Mouse (Mus musculus) CH12.LX (cell line): ENCODE data around the gene Prr12. TPM values are rescaled to one million over a fixed set of nuclear protein-coding genes. Genes with fewer than 3 reads are reported as not detected.

Experiments used
- DNase-seq: peaks from one replicate; pipeline ENCODE4 v3.0.0-alpha.2; 2013; ENCODE audit errors: extremely low read depth
- H3K27ac ChIP-seq: 2 replicates; pipeline ENCODE4 v1.5.1; 2012; ENCODE audit warnings: low read depth, mild to moderate bottlenecking, control low read depth, moderate library complexity; ENCODE audit not compliant: insufficient read depth
- H3K27me3 ChIP-seq: replicated peaks from 2 replicates; pipeline ENCODE3; 2012; ENCODE audit warnings: inconsistent platforms
- H3K36me3 ChIP-seq, 2 experiments: replicated peaks in 1 of 2; 2 replicates each; pipeline versions ENCODE3 to v1.6.1; 2012; ENCODE audit warnings: inconsistent platforms in 1 of 2, low read length in 1 of 2, mild to moderate bottlenecking in 1 of 2, mixed read lengths in 1 of 2, moderate library complexity in 1 of 2; ENCODE audit not compliant: control insufficient read depth in 1 of 2, insufficient read depth in 1 of 2
- H3K4me1 ChIP-seq, 2 experiments: 2 replicates each; pipeline ENCODE4 v1.6.1; 2012; ENCODE audit warnings: inconsistent platforms in 1 of 2, moderate library complexity in 1 of 2; ENCODE audit not compliant: insufficient read depth in 2 of 2, control insufficient read depth in 1 of 2
- H3K4me2 ChIP-seq: 2 replicates; pipeline ENCODE4 v1.6.1; 2012; ENCODE audit warnings: low read depth, mild to moderate bottlenecking, control low read depth; ENCODE audit not compliant: poor library complexity, insufficient read depth, severe bottlenecking
- H3K4me3 ChIP-seq, 3 experiments: fragments of 150-350 bp in 1 of 3; sonication (generic) in 1 of 3; replicated peaks in 1 of 3; 2 replicates each; pipeline versions ENCODE3 to v1.5.1; 2011 to 2012; ENCODE audit warnings: low read depth in 2 of 3, low read length in 2 of 3, mild to moderate bottlenecking in 2 of 3, moderate library complexity in 2 of 3, control low read depth in 1 of 3, improper control_type of control experiment in 1 of 3, inconsistent platforms in 1 of 3, mixed read lengths in 1 of 3; ENCODE audit not compliant: poor library complexity in 1 of 3
- H3K79me2 ChIP-seq: replicated peaks from 2 replicates; pipeline ENCODE4 v1.6.1; 2012; ENCODE audit warnings: mild to moderate bottlenecking, moderate library complexity; ENCODE audit not compliant: control insufficient read depth, poor library complexity, insufficient read depth, severe bottlenecking; ENCODE audit errors: extremely low read depth
- H3K9ac ChIP-seq: 2 replicates; pipeline ENCODE4 v1.6.1; 2012; ENCODE audit warnings: low read depth, mild to moderate bottlenecking, control low read depth, moderate library complexity; ENCODE audit not compliant: insufficient read depth
- H3K9me3 ChIP-seq: replicated peaks from 2 replicates; pipeline ENCODE3; 2012; ENCODE audit warnings: low read length, inconsistent platforms, mixed read lengths
- CHD1 ChIP-seq: IDR thresholded peaks from 2 replicates; pipeline ENCODE4 v1.6.1; 2012; ENCODE audit warnings: low read depth, low read length, improper control_type of control experiment, inconsistent platforms
- CTCF ChIP-seq, 2 experiments: IDR thresholded peaks in 1 of 2; conservative IDR thresholded peaks in 1 of 2; 2 replicates each; pipeline ENCODE4 v1.5.1; 2011 to 2012; ENCODE audit warnings: low read depth in 2 of 2, low read length in 2 of 2, improper control_type of control experiment in 1 of 2, inconsistent platforms in 1 of 2, mild to moderate bottlenecking in 1 of 2, moderate library complexity in 1 of 2
- E2F4 ChIP-seq: IDR thresholded peaks from 2 replicates; pipeline ENCODE4 v1.6.1; 2011; ENCODE audit warnings: low read depth, low read length, improper control_type of control experiment; ENCODE audit not compliant: insufficient replicate concordance
- ETS1 ChIP-seq: conservative IDR thresholded peaks from 2 replicates; pipeline ENCODE4 v1.6.1; 2012; ENCODE audit warnings: low read depth, mild to moderate bottlenecking, inconsistent platforms, low read length, improper control_type of control experiment, moderate library complexity
- GABPA ChIP-seq: IDR thresholded peaks from 2 replicates; pipeline ENCODE4 v1.6.1; 2012; ENCODE audit warnings: low read depth, low read length, improper control_type of control experiment, inconsistent platforms; ENCODE audit not compliant: insufficient replicate concordance
- MAX ChIP-seq: IDR thresholded peaks from 2 replicates; pipeline ENCODE4 v1.6.1; 2011; ENCODE audit warnings: low read length, improper control_type of control experiment
- MAZ ChIP-seq: IDR thresholded peaks from 2 replicates; pipeline ENCODE4 v1.6.1; 2012; ENCODE audit warnings: low read depth, mild to moderate bottlenecking, inconsistent platforms, low read length, improper control_type of control experiment, moderate library complexity
- MEF2A ChIP-seq: IDR thresholded peaks from 2 replicates; pipeline ENCODE4 v1.6.1; 2014; ENCODE audit warnings: low read depth, mild to moderate bottlenecking, inconsistent platforms, low read length, improper control_type of control experiment, borderline replicate concordance
- MYC ChIP-seq: IDR thresholded peaks from 2 replicates; pipeline ENCODE4 v1.6.1; 2011; ENCODE audit warnings: low read depth, mild to moderate bottlenecking, improper control_type of control experiment, low read length
- NELFE ChIP-seq: IDR thresholded peaks from 2 replicates; pipeline ENCODE4 v1.6.1; 2011; ENCODE audit warnings: low read depth, low read length, improper control_type of control experiment
- PAX5 ChIP-seq: IDR thresholded peaks from 2 replicates; pipeline ENCODE4 v1.6.1; 2012; ENCODE audit warnings: low read length, inconsistent platforms, mixed read lengths
- POLR2AphosphoS2 ChIP-seq: IDR thresholded peaks from 2 replicates; pipeline ENCODE4 v1.6.1; 2011; ENCODE audit warnings: low read depth, low read length, improper control_type of control experiment
- RAD21 ChIP-seq: IDR thresholded peaks from 2 replicates; pipeline ENCODE4 v1.6.1; 2011; ENCODE audit warnings: low read depth, mild to moderate bottlenecking, low read length, improper control_type of control experiment, moderate library complexity
- SIN3A ChIP-seq: IDR thresholded peaks from 2 replicates; pipeline ENCODE4 v1.6.1; 2012; ENCODE audit warnings: low read length, improper control_type of control experiment, inconsistent platforms
- SMC3 ChIP-seq: IDR thresholded peaks from 2 replicates; pipeline ENCODE4 v1.6.1; 2011; ENCODE audit warnings: low read depth, low read length, improper control_type of control experiment
- USF1 ChIP-seq: IDR thresholded peaks from 2 replicates; pipeline ENCODE4 v1.6.1; 2014; ENCODE audit warnings: low read depth, mild to moderate bottlenecking, inconsistent platforms, low read length, improper control_type of control experiment
- ZKSCAN1 ChIP-seq: IDR thresholded peaks from 2 replicates; pipeline ENCODE4 v1.6.1; 2012; ENCODE audit warnings: low read depth, inconsistent platforms, low read length, improper control_type of control experiment, borderline replicate concordance
- ZMIZ1 ChIP-seq: IDR thresholded peaks from 2 replicates; pipeline ENCODE4 v1.6.1; 2012; ENCODE audit warnings: low read depth, mild to moderate bottlenecking, inconsistent platforms, low read length, improper control_type of control experiment
- dilution Hi-C: fragments of 300-500 bp; cut with MboI; formaldehyde crosslinking; loops from 2 replicates; pipeline ENCODE4 v1.14.3; 2020; ENCODE audit warnings: low sequenced_read_pairs; ENCODE audit not compliant: extremely low pct_unique_long_range_greater_than_20kb, extremely low pct_ligation_motif_present
- in situ Hi-C: fragments of 300-500 bp; cut with MboI; formaldehyde crosslinking; loops from 3 replicates; pipeline ENCODE4 v1.14.3; 2019; ENCODE audit warnings: low sequenced_read_pairs, low pct_ligation_motif_present, low pct_unique_long_range_greater_than_20kb, mixed read lengths
- polyA plus RNA-seq: library from polyadenylated mRNA; unstranded; fragments of >175 nt; gene quantifications from 2 replicates; pipeline ENCODE4 v1.2.1, GENCODE M21; 2012; ENCODE audit warnings: low read depth; ENCODE audit not compliant: insufficient read length
- total RNA-seq, 2 experiments: library from RNA; depleted of rRNA; stranded (reverse); fragments of 300-350 nt in 1 of 2; fragments of >200 nt in 1 of 2; gene quantifications; 2 replicates each; pipeline ENCODE4 v1.2.3; 2012 to 2014

Prr12 gene
- total and polyA plus RNA-seq, 3 experiments, result 1.2 to 20.5 (median 6.5) TPM

DNA sequence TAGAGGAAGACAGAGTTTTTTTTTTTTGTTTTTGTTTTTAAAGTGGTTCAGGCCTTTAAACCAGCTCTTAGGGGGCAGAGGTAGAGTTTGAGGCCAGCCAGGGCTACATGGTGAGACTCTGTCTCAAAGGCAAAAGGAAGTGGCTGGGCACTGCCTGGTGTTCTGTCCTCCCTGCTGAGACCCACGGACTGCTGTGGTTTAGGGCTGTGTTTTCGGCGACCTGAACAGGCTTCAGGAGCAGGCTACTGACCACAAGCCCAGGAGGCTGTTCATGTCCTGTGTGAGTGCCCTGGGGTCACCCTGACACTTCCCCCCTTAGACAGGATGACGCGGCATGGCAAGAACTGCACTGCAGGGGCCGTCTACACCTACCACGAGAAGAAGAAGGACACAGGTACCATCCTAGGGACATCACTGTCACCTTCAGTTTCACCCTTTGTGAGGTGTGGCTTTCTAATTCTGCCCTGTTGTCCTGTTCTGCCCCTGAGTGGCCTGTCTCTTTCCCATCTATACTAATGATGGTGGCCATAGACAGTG is 20.6 kb upstream of the Prr12 start (continued):
- no peak for TF ChIP-seq CHD1

DNA sequence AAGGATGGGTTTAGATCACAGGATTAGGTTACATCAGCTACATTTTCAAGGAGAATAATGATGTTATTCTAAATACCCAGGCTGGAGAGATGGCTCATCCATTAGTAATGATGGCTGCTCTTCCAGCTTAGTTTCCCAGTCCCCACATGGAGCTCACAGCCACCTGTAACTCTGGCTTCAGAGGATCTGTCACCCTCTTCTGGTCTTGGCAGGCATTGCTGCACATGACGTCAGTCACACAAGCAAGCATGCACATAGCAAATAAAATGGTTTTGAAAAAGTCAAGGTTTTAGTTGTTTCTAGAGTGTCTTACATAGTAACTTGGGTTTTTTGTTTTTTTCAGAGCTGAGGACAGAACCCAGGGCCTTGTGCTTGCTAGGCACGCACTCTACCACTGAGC is 19.5 kb upstream of the Prr12 start:
- dilution Hi-C loops (no loop called here), in situ Hi-C loops (no loop called here)
- no peak overlapping the region for H3K4me2 ChIP-seq
- H3K4me3 ChIP-seq, result no peak overlapping the region
- peaks cover 8 to 21% of the 10 kb centered on the region in 2 experiments; a peak in 3 of 4 replicates for H3K4me1 ChIP-seq
- no peak for TF ChIP-seq ZKSCAN1
- no peak for TF ChIP-seq POLR2AphosphoS2
- peak; percentile 17 to 43; a peak in 2 of 4 replicates for TF ChIP-seq CTCF (conservative IDR thresholded peaks at IDR 0.05 in 1 of 2, IDR thresholded peaks at IDR 0.05 in 1 of 2; ENCODE audit: low read depth in 2 of 2, low read length in 2 of 2)
- TF ChIP-seq MYC, result 0 out of 2 replicates have a peak, but pooled peaks have one; percentile 30
- peak; percentile 30 for TF ChIP-seq RAD21
- TF ChIP-seq MAX, result no peak
- no peaks in the 10 kb centered on the region for H3K27me3 ChIP-seq
- peaks cover 23% of the 10 kb centered on the region for H3K79me2 ChIP-seq
- H3K36me3 ChIP-seq, result peaks cover 40 to 67% of the 10 kb centered on the region in 2 experiments
- DNase-seq, result peak; percentile 41
- H3K27ac ChIP-seq, result no peak overlapping the region
- H3K9ac ChIP-seq, result no peak overlapping the region
- H3K9me3 ChIP-seq, result no peaks in the 10 kb centered on the region

DNA sequence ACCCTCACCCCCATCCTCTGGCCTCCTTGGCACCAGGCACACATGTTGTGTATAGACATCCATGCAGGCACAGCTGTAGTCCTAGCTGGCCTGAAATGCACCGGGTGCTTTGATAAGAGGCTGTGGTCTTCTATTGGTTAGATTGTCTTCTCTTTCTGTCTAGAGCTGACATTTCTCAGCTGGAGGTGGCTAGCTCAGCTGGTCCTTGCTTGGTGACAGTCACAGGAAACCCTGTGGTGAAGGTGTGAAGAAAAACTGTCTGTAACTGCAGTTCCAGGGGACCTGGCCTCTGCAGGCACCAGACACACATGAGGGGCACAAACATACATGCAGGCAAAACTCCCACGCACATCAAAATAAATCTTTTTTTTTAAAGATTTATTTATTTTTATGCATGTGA is 17.0 kb upstream of the Prr12 start:
- H3K36me3 ChIP-seq, result peaks cover 16 to 55% of the 10 kb centered on the region in 2 experiments
- in situ Hi-C loops, result no loop called here
- H3K4me1 ChIP-seq, result peaks cover 0 to 27% of the 10 kb centered on the region in 2 experiments; a peak in 2 of 4 replicates
- no peak for TF ChIP-seq USF1
- no peak for TF ChIP-seq MYC
- no peak for TF ChIP-seq MAZ
- TF ChIP-seq PAX5, result no peak
- TF ChIP-seq MEF2A, result no peak
- no peak for TF ChIP-seq SIN3A
- no peak for TF ChIP-seq SMC3
- no peak for TF ChIP-seq NELFE
- TF ChIP-seq E2F4, result no peak
- no peak for TF ChIP-seq GABPA
- TF ChIP-seq ETS1, result no peak
- TF ChIP-seq ZMIZ1, result no peak
- TF ChIP-seq, all 38 proteins: peak for 0
- no peak for DNase-seq
- H3K9ac ChIP-seq, result no peak overlapping the region
- H3K4me3 ChIP-seq, result no peak overlapping the region
- no peak overlapping the region for H3K27ac ChIP-seq
- dilution Hi-C loops, result no loop called here
- H3K4me2 ChIP-seq, result no peak overlapping the region
- peaks cover 37% of the 10 kb centered on the region for H3K79me2 ChIP-seq
- H3K27me3 ChIP-seq, result no peaks in the 10 kb centered on the region
- no peaks in the 10 kb centered on the region for H3K9me3 ChIP-seq
